Mouse (Mus musculus) stomach, postnatal 0 days (tissue): ENCODE results near the gene Prnd.

ENCODE experiments used
- CTCF ChIP-seq: IDR thresholded peaks from 2 replicates; pipeline ENCODE4 v1.5.1; 2016; ENCODE audit warnings: antibody characterized with exemption, low read depth, mild to moderate bottlenecking, moderate library complexity
- EP300 ChIP-seq: optimal IDR thresholded peaks from 2 replicates; pipeline ENCODE3; 2016; ENCODE audit warnings: antibody characterized with exemption

DNA sequence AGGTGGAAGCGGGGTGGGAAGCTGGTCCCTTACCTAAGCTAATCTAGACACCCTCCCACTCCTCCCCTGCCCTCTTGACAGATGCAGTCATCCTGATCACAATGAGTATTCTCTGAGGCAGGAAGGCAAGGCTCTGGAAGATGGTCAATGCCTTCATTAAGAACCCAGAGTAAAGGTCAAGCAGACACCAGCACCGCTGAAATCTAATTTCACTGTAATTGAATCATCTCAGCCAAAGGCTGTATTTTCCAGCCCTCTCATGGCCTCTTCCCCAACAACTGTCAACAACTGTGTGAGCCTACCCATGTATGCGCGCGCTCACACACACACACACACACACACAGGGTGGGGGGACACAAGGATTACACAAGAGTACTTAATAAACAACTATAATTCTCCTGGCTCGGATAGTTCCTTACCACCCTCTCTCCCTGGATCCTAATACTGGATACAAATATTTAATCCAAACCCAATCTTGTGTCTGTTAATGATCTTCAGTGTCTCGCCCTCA is 42.3 kb upstream of the Prnd start:
- no peak for TF ChIP-seq CTCF
- no peak for TF ChIP-seq EP300
